Mouse (Mus musculus) limb, embryonic 15.5 days (tissue): ENCODE data around the gene Nek8. TPM values are rescaled to one million over a fixed set of nuclear protein-coding genes. Genes with fewer than 3 reads are reported as not detected.
A peak's percentile ranks its signal among the peaks of the same experiment; 100 is the strongest.
"Not testable (repeated sequence)": the region's sequence is repeated elsewhere in the genome, so short reads cannot be mapped to it uniquely, and the experiment has no call there.

Source experiments
- ATAC-seq: fragments of 200-750 bp; cut with Nextera tagmentation; 2 replicates; pipeline ENCODE4 v1.8.0; 2017; ENCODE audit warnings: low read depth, moderate TSS enrichment; ENCODE audit not compliant: insufficient number of reproducible peaks, low FRiP score, low TSS enrichment
- H3K27ac ChIP-seq: fragments of 300-500 bp; sonication (generic); 2 replicates; pipeline ENCODE4 v1.5.1; 2015; ENCODE audit warnings: moderate library complexity, mild to moderate bottlenecking, inconsistent platforms
- H3K27me3 ChIP-seq: fragments of 300-500 bp; sonication (generic); 2 replicates; pipeline ENCODE4 v1.6.1; 2015; ENCODE audit warnings: inconsistent platforms
- H3K36me3 ChIP-seq: fragments of 300-500 bp; sonication (generic); 2 replicates; pipeline ENCODE4 v1.6.1; 2015; ENCODE audit warnings: inconsistent platforms
- H3K4me1 ChIP-seq: fragments of 300-500 bp; sonication (generic); 2 replicates; pipeline ENCODE4 v1.6.1; 2015; ENCODE audit warnings: inconsistent platforms
- H3K4me2 ChIP-seq: fragments of 300-500 bp; sonication (generic); 2 replicates; pipeline ENCODE4 v1.6.1; 2015; ENCODE audit warnings: mild to moderate bottlenecking, inconsistent platforms
- H3K4me3 ChIP-seq: fragments of 300-500 bp; sonication (generic); 2 replicates; pipeline ENCODE4 v1.5.1; 2015; ENCODE audit warnings: mild to moderate bottlenecking, inconsistent platforms
- H3K9ac ChIP-seq: fragments of 300-500 bp; sonication (generic); 2 replicates; pipeline ENCODE4 v1.6.1; 2015; ENCODE audit warnings: inconsistent platforms
- H3K9me3 ChIP-seq: fragments of 300-500 bp; sonication (generic); 2 replicates; pipeline ENCODE4 v1.6.1; 2016; ENCODE audit warnings: inconsistent platforms
- WGBS: fragments of 180-500 bp; shearing (Covaris S2); methylation state at CpG from one replicate; pipeline ENCODE4 v1.1.7; 2015; 5-methylcytosine and 5-hydroxymethylcytosine counted together
- polyA plus RNA-seq: library from polyadenylated mRNA; unstranded; fragments of >200 nt; fragmentation: Nextera tagmentation; extraction: Ambion mirVana; gene quantifications from 2 replicates; pipeline ENCODE4 v1.2.1, GENCODE M21; 2015

The Nek8 gene
- polyA plus RNA-seq, 1 experiment from 2014 or later, result 16.2 TPM

DNA sequence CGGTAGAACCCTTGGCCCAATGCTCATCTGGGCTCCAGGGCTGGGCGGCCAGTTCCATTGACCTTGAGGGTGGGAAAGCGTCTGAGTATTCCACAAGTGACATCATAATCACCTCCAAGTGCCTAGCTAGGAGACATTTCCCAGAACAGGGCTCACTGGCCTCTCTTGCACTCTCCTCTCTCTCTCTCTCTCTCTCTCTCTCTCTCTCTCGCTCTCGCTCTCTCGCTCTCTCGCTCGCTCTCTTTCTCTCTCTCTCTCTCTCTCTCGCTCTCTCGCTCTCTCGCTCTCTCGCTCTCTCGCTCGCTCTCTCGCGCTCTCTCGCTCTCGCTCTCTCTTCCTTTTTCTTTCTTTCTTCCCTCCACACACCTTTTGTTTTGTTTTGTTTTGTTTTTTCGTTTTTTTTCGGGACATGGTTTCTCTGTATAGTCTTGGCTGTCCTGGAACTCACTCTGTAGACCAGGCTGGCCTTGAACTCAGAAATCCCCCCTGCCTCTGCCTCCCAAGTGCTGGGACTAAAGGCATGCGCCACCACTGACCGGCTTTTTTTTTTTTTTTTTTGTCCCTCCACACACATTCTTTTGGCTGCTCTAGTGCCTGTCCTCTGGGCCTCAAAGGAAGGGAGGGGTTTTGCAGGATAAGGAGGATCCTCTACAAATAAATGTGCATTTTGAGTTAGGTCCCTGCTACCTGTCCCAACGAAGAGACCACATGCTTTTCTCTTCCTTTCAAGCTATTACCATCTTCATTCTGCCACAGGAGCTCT lies 18.8 kb upstream of the Nek8 start:
- Histone ChIP-seq H3K4me2 (peak overlapping the region; percentile 68), H3K9me3 (no peaks in the 10 kb centered on the region), H3K4me3 (peak overlapping the region; percentile 53), H3K27ac (peak overlapping the region; percentile 79), H3K9ac (0 out of 2 replicates have a peak overlapping the region, but pooled peaks have one; percentile 26), H3K36me3 (peaks cover 27% of the 10 kb centered on the region), H3K27me3 (no peaks in the 10 kb centered on the region), H3K4me1 (peaks cover 19% of the 10 kb centered on the region)
- no peak for ATAC-seq
- 67% methylated on average over 23 of the region's 23 CpGs for WGBS

DNA sequence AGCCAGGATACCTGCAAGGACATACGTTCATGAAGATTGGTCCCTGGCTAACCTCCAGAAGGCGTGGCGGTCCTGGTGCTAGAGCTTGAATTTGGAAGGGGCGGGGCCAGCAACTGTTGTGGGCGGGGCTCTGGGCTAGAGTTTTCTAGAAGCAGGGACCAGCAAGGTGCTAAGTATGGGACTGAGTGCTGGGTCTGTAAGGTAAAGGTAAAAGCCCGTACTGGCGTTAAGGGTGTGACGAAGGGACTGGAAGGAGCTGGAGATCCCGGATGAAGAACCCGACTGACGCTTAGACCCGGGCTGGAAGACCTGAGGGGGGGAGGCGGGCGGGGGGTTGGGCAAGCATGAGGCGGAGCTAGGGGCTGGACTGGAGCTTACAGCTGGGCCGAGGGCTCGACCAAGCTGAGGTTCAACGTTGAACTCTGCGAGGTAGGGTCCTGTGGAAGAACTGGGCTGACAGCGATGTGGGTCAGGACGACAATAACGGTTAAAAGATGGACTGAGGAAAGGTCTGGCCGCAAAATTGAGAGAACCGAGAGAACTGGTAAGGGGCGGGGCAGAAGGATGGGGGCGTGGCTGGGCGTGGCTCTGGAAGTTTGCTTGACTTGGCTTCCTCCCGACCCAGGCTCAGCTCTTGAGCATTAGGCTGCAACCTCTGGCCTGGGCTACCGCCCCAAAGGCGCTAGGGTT lies 18.1 kb upstream of the Nek8 start:
- peaks cover 26% of the 10 kb centered on the region for H3K4me1 ChIP-seq
- peaks cover 28% of the 10 kb centered on the region for H3K36me3 ChIP-seq
- H3K4me2 ChIP-seq, result peak overlapping the region; percentile 68
- peak overlapping the region; percentile 53 for H3K4me3 ChIP-seq
- peak; percentile 76 for ATAC-seq
- H3K9me3 ChIP-seq, result no peaks in the 10 kb centered on the region
- H3K27ac ChIP-seq, result peak overlapping the region; percentile 79
- no peaks in the 10 kb centered on the region for H3K27me3 ChIP-seq
- H3K9ac ChIP-seq, result 0 out of 2 replicates have a peak overlapping the region, but pooled peaks have one; percentile 26
- WGBS, result 4% methylated on average over 30 of the region's 30 CpGs

DNA sequence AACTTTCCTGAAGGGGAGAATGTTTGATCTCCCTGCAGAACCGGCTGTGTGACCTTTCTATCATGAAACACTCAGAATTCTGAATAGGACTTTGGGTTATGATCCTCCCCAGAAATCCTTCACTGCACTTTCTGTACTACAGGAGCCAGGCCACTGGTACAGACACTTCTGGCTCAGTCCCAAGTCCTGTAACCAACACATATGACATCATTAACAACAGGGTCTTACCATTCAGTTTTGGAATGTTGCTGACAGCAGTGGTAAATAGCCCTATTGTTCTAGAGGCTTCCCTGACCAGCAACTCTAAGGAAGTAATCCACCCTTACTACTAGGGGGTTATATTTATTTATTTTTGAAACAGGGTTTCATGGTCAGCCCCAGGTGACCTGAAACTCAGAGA lies 16.6 kb upstream of the Nek8 start, which contains the start of gene Proca1:
Gene Proca1 (plus strand): TSS at position 280 of the 400 bp plus-strand sequence.
- no peak for ATAC-seq
- H3K4me1 ChIP-seq, result peaks cover 28% of the 10 kb centered on the region
- peaks cover 28% of the 10 kb centered on the region for H3K36me3 ChIP-seq
- H3K9ac ChIP-seq, result no peak within 1 kb of the TSS
- H3K4me3 ChIP-seq, result peak within 1 kb of the TSS; percentile 53
- H3K27ac ChIP-seq, result peak within 1 kb of the TSS; percentile 79
- H3K27me3 ChIP-seq, result no peaks in the 10 kb centered on the region
- 79% methylated on average over 1 of the region's 1 CpGs for WGBS
- H3K9me3 ChIP-seq, result no peaks in the 10 kb centered on the region
- H3K4me2 ChIP-seq, result peak within 1 kb of the TSS; percentile 68

DNA sequence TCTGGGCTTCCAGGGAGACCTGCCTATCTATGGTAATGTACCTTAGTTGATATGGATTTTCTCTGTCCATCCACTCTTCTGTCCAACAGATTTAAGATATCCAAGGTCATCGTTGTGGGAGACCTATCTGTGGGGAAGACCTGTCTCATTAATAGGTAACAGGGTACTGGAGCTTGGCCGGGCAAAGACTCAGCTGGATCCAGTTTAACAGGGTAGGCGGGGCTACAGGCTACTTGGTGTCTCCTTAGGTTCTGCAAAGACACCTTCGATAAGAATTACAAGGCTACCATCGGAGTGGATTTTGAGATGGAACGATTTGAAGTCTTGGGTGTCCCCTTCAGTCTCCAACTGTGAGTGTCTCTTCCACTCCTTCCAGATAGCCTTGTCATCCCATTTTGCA lies 13.6 kb upstream of the Nek8 start:
- 51% methylated on average over 6 of the region's 6 CpGs for WGBS
- no peaks in the 10 kb centered on the region for H3K27me3 ChIP-seq

DNA sequence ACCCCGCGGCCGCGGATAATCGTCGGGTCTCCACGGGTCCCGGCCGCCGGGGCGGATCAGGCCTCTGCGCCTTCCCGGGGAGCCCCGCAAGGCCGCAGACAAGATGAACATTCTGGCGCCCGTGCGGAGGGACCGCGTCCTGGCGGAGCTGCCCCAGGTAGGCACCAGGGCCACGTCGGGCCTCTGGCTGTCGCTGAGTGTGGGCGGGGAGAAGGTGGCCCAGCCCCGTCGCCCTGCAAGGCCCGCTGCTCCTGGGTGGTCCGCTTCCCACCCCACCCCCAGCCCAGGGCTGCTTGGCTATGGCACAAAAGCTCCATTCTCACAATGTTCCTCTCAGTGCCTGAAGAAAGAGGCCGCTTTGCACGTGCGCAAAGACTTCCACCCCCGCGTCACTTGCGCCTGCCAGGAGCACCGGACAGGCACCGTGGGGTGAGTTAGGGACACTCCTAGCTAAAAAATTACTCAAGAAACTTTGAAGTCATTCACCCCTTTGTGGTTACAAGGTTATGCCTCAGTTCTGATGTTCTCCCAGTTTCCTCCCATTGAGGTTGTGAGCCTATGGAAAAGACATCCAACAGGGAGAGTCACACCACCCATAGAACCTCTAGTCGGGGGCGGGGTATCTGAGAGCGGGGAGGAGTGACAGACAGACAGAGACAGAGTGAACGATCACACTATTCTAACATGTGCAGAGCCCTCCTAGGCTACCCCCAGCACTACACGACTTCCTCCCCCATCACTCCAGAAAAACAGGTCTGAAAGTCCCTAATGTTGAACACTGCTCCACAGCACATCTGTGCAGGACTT lies 13.0 kb upstream of the Nek8 start:
- no peaks in the 10 kb centered on the region for H3K9me3 ChIP-seq
- ATAC-seq, result peak; percentile 68; the same call in 1 of the 2 replicates
- H3K4me3 ChIP-seq, result peak overlapping the region; percentile 76
- peaks cover 21% of the 10 kb centered on the region for H3K4me1 ChIP-seq
- peak overlapping the region; percentile 89 for H3K9ac ChIP-seq
- under 1% methylated on average over 42 of the region's 42 CpGs for WGBS
- H3K36me3 ChIP-seq, result peaks cover 28% of the 10 kb centered on the region
- peak overlapping the region; percentile 65 for H3K4me2 ChIP-seq
- no peaks in the 10 kb centered on the region for H3K27me3 ChIP-seq
- peak overlapping the region; percentile 99 for H3K27ac ChIP-seq

More for the DNA sequence above, 13.6 kb upstream of the Nek8 start:
- Histone ChIP-seq H3K27ac (peak overlapping the region; percentile 99), H3K36me3 (peaks cover 28% of the 10 kb centered on the region), H3K9me3 (no peaks in the 10 kb centered on the region), H3K9ac (0 out of 2 replicates have a peak overlapping the region, but pooled peaks have one; percentile 89), H3K4me2 (peak overlapping the region; percentile 65), H3K4me3 (peak overlapping the region; percentile 76), H3K4me1 (peaks cover 27% of the 10 kb centered on the region)
- ATAC-seq, result no peak

DNA sequence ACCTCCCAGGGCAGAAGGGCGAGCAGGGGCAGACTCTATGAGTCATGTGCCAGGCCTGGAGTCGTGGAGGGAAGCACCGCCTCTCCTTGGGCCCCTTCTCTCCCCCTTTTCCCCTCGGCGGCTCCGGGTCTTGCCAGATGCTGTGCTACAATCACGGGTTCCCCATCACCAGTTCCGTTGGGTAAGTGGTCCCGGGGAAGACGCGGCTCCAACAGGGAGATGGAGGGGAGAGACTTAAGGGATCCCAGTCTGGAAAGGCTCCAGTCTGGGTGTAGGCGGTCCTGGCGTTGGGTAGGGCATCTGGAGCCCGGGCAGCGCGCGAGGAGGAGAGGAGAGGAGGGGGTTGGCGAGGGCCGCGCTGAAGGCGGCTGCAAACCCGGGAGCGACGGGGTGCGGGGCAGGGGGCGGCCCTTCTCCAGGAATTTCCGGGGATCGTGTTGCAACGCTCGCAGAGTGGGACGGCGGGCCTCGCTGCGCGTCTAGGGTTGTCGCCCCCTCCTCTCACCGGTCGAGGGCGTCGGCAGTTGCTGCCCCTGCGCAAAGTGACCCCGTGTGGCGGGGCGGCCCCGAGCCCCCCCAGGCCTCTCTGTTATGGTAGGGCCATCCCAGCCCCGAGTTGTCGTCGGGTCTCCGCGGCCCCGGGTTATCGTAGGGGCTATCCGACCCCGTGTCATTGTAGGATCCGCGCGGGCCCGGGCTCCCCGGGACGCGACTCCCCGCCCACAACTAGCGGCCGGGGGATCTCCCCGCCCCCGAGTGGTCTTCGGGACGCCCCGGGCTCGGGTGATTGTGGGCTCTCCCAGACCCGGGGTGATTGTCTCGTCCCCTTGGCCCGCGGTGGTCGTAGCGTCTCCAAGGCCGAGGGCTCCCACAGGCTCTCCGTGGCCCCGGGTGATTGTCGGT lies 12.1 kb upstream of the Nek8 start, which contains the start of gene Rab34:
Gene Rab34 (plus strand): TSS at position 100 of the 903 bp plus-strand sequence.
- peak within 1 kb of the TSS; percentile 65 for H3K4me2 ChIP-seq

DNA sequence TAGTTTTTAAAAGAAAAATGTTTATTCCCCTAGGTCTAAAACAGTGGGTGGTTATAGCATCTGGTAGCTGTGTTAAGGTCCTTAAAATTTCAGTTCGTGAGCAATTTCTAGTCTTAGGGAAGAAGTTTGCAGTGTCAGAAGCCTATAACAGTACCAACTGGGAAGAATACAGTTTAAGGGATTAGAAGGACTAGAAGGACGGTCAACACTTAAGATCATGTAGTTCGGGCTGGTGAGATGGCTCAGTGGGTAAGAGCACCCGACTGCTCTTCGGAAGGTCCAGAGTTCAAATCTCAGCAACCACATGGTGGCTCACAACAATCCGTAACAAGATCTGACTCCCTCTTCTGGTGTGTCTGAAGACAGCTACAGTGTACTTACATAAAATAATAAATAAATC lies 8.2 kb upstream of the Nek8 start:
- WGBS, result 94% methylated on average over 6 of the region's 6 CpGs
- not testable (repeated sequence) for H3K4me3 ChIP-seq, ATAC-seq

More for the DNA sequence above, 12.1 kb upstream of the Nek8 start, which contains the start of gene Rab34:
- Histone ChIP-seq H3K9me3 (no peaks in the 10 kb centered on the region), H3K4me3 (peak within 1 kb of the TSS; percentile 76), H3K9ac (peak within 1 kb of the TSS; percentile 89), H3K27me3 (no peaks in the 10 kb centered on the region), H3K4me1 (peaks cover 23% of the 10 kb centered on the region), H3K27ac (peak within 1 kb of the TSS; percentile 99), H3K36me3 (peaks cover 28% of the 10 kb centered on the region)
- peak; percentile 90 for ATAC-seq
- under 1% methylated on average over 78 of the region's 80 CpGs for WGBS

DNA sequence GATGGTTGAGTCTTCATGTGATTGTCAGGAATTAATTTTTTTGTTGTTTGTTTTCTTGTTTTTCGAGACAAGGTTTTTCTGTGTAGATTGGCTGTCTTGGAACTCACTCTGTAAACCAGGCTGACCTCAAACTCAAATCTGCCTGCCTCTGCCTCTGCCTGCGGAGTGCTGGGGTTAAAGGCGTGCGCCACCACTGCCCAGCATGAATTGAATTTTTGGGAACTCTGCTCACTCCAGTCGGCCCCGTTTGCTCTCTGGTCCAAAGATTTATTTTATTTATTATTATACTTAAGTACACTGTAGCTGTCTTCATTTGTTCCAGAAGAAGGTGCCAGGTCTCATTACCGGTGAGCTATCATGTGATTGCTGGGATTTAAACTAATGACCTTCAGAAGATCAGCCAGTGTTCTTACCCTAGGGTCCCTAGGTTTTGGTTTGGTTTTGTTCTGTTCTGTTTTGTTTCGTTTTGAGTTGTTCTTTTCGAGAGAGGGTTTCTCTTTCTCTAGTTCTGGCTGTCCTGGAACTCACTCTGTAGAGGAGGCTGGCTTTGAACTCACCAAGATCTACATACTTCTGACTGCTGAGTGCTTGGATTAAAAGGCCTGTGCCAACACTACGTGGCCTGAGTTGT lies 7.5 kb upstream of the Nek8 start:
- Histone ChIP-seq H3K4me1 (peaks cover 37% of the 10 kb centered on the region), H3K4me3 (peak overlapping the region; percentile 93), H3K4me2 (peak overlapping the region; percentile 47), H3K9ac (no peak overlapping the region), H3K36me3 (peaks cover 28% of the 10 kb centered on the region), H3K9me3 (no peaks in the 10 kb centered on the region), H3K27ac (peak overlapping the region; percentile 96), H3K27me3 (no peaks in the 10 kb centered on the region)
- ATAC-seq, result no peak
- WGBS, result 49% methylated on average over 10 of the region's 10 CpGs

More for the DNA sequence above, 8.2 kb upstream of the Nek8 start:
- H3K9ac ChIP-seq, H3K4me2 ChIP-seq, H3K27ac ChIP-seq, H3K9me3 ChIP-seq, H3K27me3 ChIP-seq: not testable (repeated sequence)
- peaks cover 34% of the 10 kb centered on the region for H3K4me1 ChIP-seq
- peaks cover 24% of the 10 kb centered on the region for H3K36me3 ChIP-seq

DNA sequence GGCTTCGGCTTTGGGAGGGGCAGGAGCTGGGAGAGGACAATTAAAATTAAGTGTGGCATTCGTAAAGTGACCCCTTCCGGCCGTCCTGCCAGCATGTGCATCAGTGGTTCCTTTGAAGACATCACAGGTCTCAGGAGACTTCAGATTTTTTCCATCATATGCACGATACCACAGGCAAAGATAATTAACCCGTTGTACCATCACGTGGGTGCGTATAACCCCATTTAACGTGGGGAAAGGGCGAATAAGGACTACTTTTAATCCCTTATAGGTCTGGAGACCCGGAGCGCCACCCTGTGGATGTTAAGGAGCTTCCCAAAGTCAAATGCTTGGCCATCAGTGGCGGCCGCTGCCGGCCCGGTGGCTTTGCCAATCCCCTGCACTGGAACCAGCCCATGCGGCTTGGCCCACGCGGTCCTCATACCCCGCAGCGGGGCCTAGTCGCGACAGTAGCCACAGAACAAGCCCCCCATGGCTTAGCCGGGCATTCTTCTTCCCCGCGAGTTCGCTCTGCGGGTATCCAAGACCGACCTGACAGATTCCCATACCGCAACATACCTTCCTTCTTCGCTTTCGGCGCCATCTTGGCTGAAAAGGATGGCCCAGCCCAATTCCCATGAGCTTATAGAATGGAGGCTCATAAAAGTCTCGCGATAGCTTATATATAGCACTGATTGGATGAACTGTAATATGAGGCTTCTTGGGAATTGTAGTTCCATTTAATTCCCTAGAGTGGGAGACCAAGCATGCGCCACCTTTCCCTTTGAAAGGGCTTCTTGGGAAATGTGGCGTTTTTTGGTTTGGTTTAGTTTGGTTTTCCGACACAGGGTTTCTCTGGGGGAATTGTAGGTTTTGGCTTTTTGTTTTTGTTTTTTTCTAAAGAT lies 6.7 kb upstream of the Nek8 start, which contains the start of gene Rpl23a:
Gene Rpl23a (minus strand): TSS at position 624 of the 884 bp plus-strand sequence.
- peak within 1 kb of the TSS; percentile 96 for H3K27ac ChIP-seq
- H3K9ac ChIP-seq, result peak within 1 kb of the TSS; percentile 87
- under 1% methylated on average over 38 of the region's 38 CpGs for WGBS
- H3K27me3 ChIP-seq, result no peaks in the 10 kb centered on the region
- ATAC-seq, result peak; percentile 88
- H3K4me3 ChIP-seq, result peak within 1 kb of the TSS; percentile 93
- peak within 1 kb of the TSS; percentile 49 for H3K4me2 ChIP-seq
- peaks cover 38% of the 10 kb centered on the region for H3K4me1 ChIP-seq
- no peaks in the 10 kb centered on the region for H3K9me3 ChIP-seq
- H3K36me3 ChIP-seq, result peaks cover 28% of the 10 kb centered on the region
